Mouse (Mus musculus): ENCODE measurements around the gene Hspg2. TPM values are rescaled to one million over a fixed set of nuclear protein-coding genes. Genes with fewer than 3 reads are reported as not detected.
A peak's percentile ranks its signal among the peaks of the same experiment; 100 is the strongest.

Gene Hspg2
- polyA plus RNA-seq, 1 experiment from 2014 or later: 34.2 TPM

- Histone ChIP-seq H3K27me3 (no peaks in the 10 kb centered on the region), H3K9me3 (replicated peaks) (no peaks in the 10 kb centered on the region), H3K4me1 (peaks cover 95% of the 10 kb centered on the region), H3K36me3 (no peaks in the 10 kb centered on the region), H3K27ac (peak overlapping the region; percentile 92), H3K4me2 (peak overlapping the region; percentile 27; the same call in 1 of the 2 replicates), H3K9ac (no peak overlapping the region), H3K4me3 (replicated peaks) (no peak overlapping the region)
- 14% methylated on average over 14 of the region's 14 CpGs for WGBS
- no peak for ATAC-seq (replicated peaks; ENCODE audit: low FRiP score)
These were observed 16.8 kb downstream of the Hspg2 start for GRCm38 (mm10) chr4:137485258-137485960.

GRCm38 (mm10) chr4:137486081-137487014 is 17.8 kb downstream of the Hspg2 start:
- ATAC-seq (replicated peaks; ENCODE audit: low FRiP score): no peak
- Histone ChIP-seq H3K36me3 (no peaks in the 10 kb centered on the region), H3K27ac (peak overlapping the region; percentile 92), H3K4me3 (replicated peaks) (no peak overlapping the region), H3K4me2 (peak overlapping the region; percentile 27), H3K4me1 (peaks cover 86% of the 10 kb centered on the region), H3K9me3 (replicated peaks) (no peaks in the 10 kb centered on the region), H3K27me3 (no peaks in the 10 kb centered on the region), H3K9ac (peak overlapping the region; percentile 24; the same call in 1 of the 2 replicates)
- WGBS: 19% methylated on average over 20 of the region's 20 CpGs

GRCm38 (mm10) chr4:137487286-137488000 is 18.9 kb downstream of the Hspg2 start:
- peak; percentile 42 for ATAC-seq (replicated peaks; ENCODE audit: low FRiP score)
- peak overlapping the region; percentile 32 for H3K4me2 ChIP-seq
- no peak overlapping the region for H3K9ac ChIP-seq
- H3K36me3 ChIP-seq: no peaks in the 10 kb centered on the region
- H3K4me3 ChIP-seq (replicated peaks): no peak overlapping the region
- no peaks in the 10 kb centered on the region for H3K27me3 ChIP-seq
- H3K4me1 ChIP-seq: peaks cover 81% of the 10 kb centered on the region
- 26% methylated on average over 10 of the region's 10 CpGs for WGBS
- peak overlapping the region; percentile 92 for H3K27ac ChIP-seq
- no peaks in the 10 kb centered on the region for H3K9me3 ChIP-seq (replicated peaks)

GRCm38 (mm10) chr4:137488038-137488437 is 19.5 kb downstream of the Hspg2 start:
- Histone ChIP-seq H3K27me3 (no peaks in the 10 kb centered on the region), H3K27ac (peak overlapping the region; percentile 92), H3K9me3 (replicated peaks) (no peaks in the 10 kb centered on the region), H3K9ac (peak overlapping the region; percentile 24; the same call in 1 of the 2 replicates), H3K36me3 (no peaks in the 10 kb centered on the region), H3K4me2 (peak overlapping the region; percentile 32), H3K4me3 (replicated peaks) (no peak overlapping the region), H3K4me1 (peaks cover 83% of the 10 kb centered on the region)
- WGBS: 20% methylated on average over 11 of the region's 11 CpGs
- 0 out of 2 replicates have a peak, but pooled peaks have one; percentile 23 for ATAC-seq (replicated peaks; ENCODE audit: low FRiP score)

GRCm38 (mm10) chr4:137488571-137489303 is 20.2 kb downstream of the Hspg2 start:
- H3K4me3 ChIP-seq (replicated peaks): no peak overlapping the region
- H3K9ac ChIP-seq: peak overlapping the region; percentile 24; the same call in 1 of the 2 replicates
- H3K27ac ChIP-seq: peak overlapping the region; percentile 92
- no peaks in the 10 kb centered on the region for H3K36me3 ChIP-seq
- H3K9me3 ChIP-seq (replicated peaks): no peaks in the 10 kb centered on the region
- 19% methylated on average over 12 of the region's 12 CpGs for WGBS
- no peaks in the 10 kb centered on the region for H3K27me3 ChIP-seq
- peak; percentile 53 for ATAC-seq (replicated peaks; ENCODE audit: low FRiP score)
- H3K4me1 ChIP-seq: peaks cover 85% of the 10 kb centered on the region
- peak overlapping the region; percentile 32 for H3K4me2 ChIP-seq

- Histone ChIP-seq H3K27ac (peak overlapping the region; percentile 92), H3K4me3 (replicated peaks) (no peak overlapping the region), H3K9me3 (replicated peaks) (no peaks in the 10 kb centered on the region), H3K27me3 (no peaks in the 10 kb centered on the region), H3K4me2 (no peak overlapping the region), H3K4me1 (peaks cover 85% of the 10 kb centered on the region), H3K36me3 (no peaks in the 10 kb centered on the region), H3K9ac (no peak overlapping the region)
- WGBS: 46% methylated on average over 8 of the region's 8 CpGs
- ATAC-seq (replicated peaks; ENCODE audit: low FRiP score): no peak
These were observed 21.4 kb downstream of the Hspg2 start for GRCm38 (mm10) chr4:137489996-137490395.

GRCm38 (mm10) chr4:137492563-137492962 is 24.0 kb downstream of the Hspg2 start:
- Histone ChIP-seq H3K4me3 (replicated peaks) (no peak overlapping the region), H3K4me2 (no peak overlapping the region), H3K27me3 (no peaks in the 10 kb centered on the region), H3K9ac (no peak overlapping the region), H3K27ac (peak overlapping the region; percentile 62), H3K4me1 (peaks cover 84% of the 10 kb centered on the region), H3K36me3 (no peaks in the 10 kb centered on the region), H3K9me3 (replicated peaks) (no peaks in the 10 kb centered on the region)
- no peak for ATAC-seq (replicated peaks; ENCODE audit: low FRiP score)
- 80% methylated on average over 11 of the region's 11 CpGs for WGBS

GRCm38 (mm10) chr4:137493187-137493586 is 24.6 kb downstream of the Hspg2 start:
- ATAC-seq (replicated peaks; ENCODE audit: low FRiP score): no peak
- peaks cover 84% of the 10 kb centered on the region for H3K4me1 ChIP-seq

GRCm38 (mm10) chr4:137494751-137495500 is 26.4 kb downstream of the Hspg2 start:
- peak; percentile 67 for ATAC-seq (replicated peaks; ENCODE audit: low FRiP score)

More at GRCm38 (mm10) chr4:137493187-137493586, 24.6 kb downstream of the Hspg2 start:
- Histone ChIP-seq H3K9me3 (replicated peaks) (no peaks in the 10 kb centered on the region), H3K36me3 (no peaks in the 10 kb centered on the region), H3K4me3 (replicated peaks) (no peak overlapping the region), H3K4me2 (no peak overlapping the region), H3K9ac (no peak overlapping the region), H3K27ac (peak overlapping the region; percentile 93), H3K27me3 (no peaks in the 10 kb centered on the region)
- 89% methylated on average over 4 of the region's 4 CpGs for WGBS

GRCm38 (mm10) chr4:137495501-137496100 is 27.0 kb downstream of the Hspg2 start:
- Histone ChIP-seq H3K4me2 (no peak overlapping the region), H3K9ac (no peak overlapping the region), H3K36me3 (no peaks in the 10 kb centered on the region), H3K27me3 (no peaks in the 10 kb centered on the region), H3K9me3 (replicated peaks) (no peaks in the 10 kb centered on the region), H3K4me3 (replicated peaks) (no peak overlapping the region), H3K4me1 (peaks cover 85% of the 10 kb centered on the region), H3K27ac (peak overlapping the region; percentile 93)
- 44% methylated on average over 6 of the region's 6 CpGs for WGBS
- ATAC-seq (replicated peaks; ENCODE audit: low FRiP score): no peak; the same call in 1 of the 2 replicates

More at GRCm38 (mm10) chr4:137494751-137495500, 26.4 kb downstream of the Hspg2 start:
- H3K4me1 ChIP-seq: peaks cover 84% of the 10 kb centered on the region
- 9% methylated on average over 19 of the region's 19 CpGs for WGBS
- 0 out of 2 replicates have a peak overlapping the region, but pooled peaks have one; percentile 29 for H3K9ac ChIP-seq
- no peaks in the 10 kb centered on the region for H3K9me3 ChIP-seq (replicated peaks)
- peak overlapping the region; percentile 26; the same call in 1 of the 2 replicates for H3K4me2 ChIP-seq
- H3K27me3 ChIP-seq: no peaks in the 10 kb centered on the region
- H3K36me3 ChIP-seq: no peaks in the 10 kb centered on the region
- peak overlapping the region; percentile 93 for H3K27ac ChIP-seq
- H3K4me3 ChIP-seq (replicated peaks): no peak overlapping the region
